Mouse (Mus musculus) embryonic fibroblast, embryonic 13.5 days (primary cell): ENCODE measurements around the gene Mybphl.

ENCODE experiments used
- CTCF ChIP-seq: IDR thresholded peaks from 2 replicates; pipeline ENCODE4 v1.5.1; 2011; ENCODE audit warnings: mild to moderate bottlenecking, control low read depth, low read length, moderate library complexity, borderline replicate concordance; ENCODE audit not compliant: insufficient read depth
- POLR2A ChIP-seq: IDR thresholded peaks from 2 replicates; pipeline ENCODE4 v1.6.1; 2011; ENCODE audit warnings: low read depth, mild to moderate bottlenecking, control low read depth, low read length, moderate library complexity

- peak; percentile 63 for TF ChIP-seq POLR2A
- peak; percentile 62 for TF ChIP-seq CTCF
Measured at GRCm38 (mm10) chr3:108389111-108389545, 24.4 kb downstream of the Mybphl start.
